Mouse (Mus musculus) stomach, postnatal 0 days (tissue): ENCODE data around the gene Vwf.

ENCODE experiments used
- CTCF ChIP-seq: IDR thresholded peaks from 2 replicates; pipeline ENCODE4 v1.5.1; 2016; ENCODE audit warnings: antibody characterized with exemption, low read depth, mild to moderate bottlenecking, moderate library complexity
- EP300 ChIP-seq: optimal IDR thresholded peaks from 2 replicates; pipeline ENCODE3; 2016; ENCODE audit warnings: antibody characterized with exemption

DNA sequence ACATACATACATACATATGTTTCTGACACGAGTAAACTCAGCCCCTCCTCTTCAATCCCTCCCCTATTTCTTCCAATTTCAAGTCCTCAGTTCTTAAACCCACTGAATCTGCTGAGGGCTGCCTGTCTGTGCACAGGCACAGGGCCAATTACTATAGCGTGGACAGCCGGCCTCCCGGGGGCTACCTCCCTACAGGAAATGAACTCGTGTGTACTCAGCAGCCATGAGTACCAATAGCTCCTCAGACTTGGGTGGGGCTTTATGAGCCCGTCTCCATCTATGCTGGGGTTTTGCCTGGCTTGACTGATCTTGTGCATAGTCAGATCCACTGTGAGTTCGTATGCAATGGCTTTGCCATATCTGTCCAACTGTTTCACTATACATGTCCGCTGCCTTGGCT, 7.2 kb upstream of the Vwf start:
- TF ChIP-seq CTCF (no peak), EP300 (no peak)
